Mouse (Mus musculus) layer of hippocampus, postnatal 36 days (tissue): Measurements from ENCODE around the gene Spata32. TPM values are rescaled to one million over a fixed set of nuclear protein-coding genes. Genes with fewer than 3 reads are reported as not detected.
"Not testable (repeated sequence)": the region's sequence is repeated elsewhere in the genome, so short reads cannot be mapped to it uniquely, and the experiment has no call there.

Experiments
- DNase-seq, 2 experiments: peaks; one replicate each; pipeline ENCODE4 v3.0.0; 2022
- total RNA-seq, 2 experiments: library from RNA; stranded (reverse); gene quantifications; 2 replicates each; pipeline ENCODE4 v1.2.3; 2021

Gene Spata32
- total RNA-seq, 2 experiments from 2014 or later, result 0.72 to 1.6 TPM

DNA sequence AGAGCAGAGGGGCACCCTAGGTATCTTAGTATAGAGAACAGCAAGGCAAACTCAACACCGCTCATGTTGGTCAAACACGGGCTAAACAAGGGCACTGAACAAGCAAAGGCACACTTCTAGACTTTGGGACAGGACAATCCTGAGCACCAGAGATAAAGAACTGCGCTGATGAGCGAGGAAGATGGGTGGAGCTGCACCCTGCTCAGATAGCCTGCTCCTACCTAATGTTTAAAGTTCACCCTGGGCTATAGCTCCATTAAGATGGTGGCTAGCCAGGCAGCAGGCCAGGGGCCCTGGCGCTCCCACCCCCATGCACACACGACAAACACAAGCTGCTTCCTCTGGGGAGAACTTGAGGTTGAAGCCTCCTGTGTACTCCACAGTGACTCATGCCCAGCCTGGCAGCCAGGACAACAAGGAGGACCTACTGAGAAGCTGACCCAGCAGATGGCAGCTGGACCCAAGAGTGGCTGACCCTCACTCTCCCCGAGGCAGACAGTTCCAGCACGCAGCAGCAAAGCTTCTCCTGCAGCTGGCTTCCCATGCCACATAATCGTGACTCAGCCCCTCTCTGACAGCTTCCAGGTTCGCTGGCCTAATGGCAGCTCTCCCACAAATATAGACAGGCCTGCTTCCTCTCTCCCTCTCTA, 28.0 kb upstream of the Spata32 start:
- DNase-seq, result peak; percentile 33 to 37

DNA sequence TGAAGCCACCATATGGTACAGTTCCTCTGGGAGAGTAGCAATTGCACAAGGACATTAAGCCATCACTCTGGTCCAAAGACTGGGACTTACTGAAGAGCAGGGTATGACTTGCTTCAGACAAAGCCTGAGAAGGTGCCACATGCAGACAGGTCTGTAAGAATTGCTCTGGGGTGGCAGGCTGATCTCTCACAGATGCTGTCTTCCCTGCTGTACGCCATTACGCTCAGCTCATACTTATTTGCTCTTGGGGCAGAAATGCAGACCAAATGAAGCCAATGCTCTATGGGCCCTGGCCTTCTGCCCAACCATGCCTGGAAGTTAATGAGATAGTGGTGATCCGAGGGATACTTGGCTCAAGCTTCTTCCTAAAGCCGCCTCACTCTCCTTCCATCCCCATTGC, 26.6 kb upstream of the Spata32 start:
- no peak for DNase-seq

DNA sequence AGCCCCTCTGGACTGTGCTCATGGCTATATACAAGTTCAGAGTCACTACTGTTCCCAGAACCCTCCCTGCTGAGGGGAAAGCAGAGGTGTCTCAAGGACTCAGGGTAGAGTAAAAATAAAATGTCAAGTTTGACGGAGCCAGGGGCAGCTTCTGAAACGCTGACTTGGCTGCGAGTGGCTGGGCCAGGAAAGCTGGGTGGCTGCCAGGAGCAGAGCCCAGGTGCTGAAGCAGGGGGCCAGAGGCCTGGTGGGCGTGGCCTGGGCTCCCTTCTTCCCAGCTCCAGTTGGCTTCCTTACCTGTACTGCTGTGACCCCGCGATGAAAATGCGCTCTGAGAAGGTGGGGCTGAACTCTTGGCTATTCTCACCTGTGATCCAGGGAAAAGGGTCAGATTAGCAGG, 22.5 kb upstream of the Spata32 start:
- DNase-seq, result no peak

- no peak for DNase-seq
These were observed 19.5 kb upstream of the Spata32 start for GRCm38 (mm10) chr11:103237757-103238156.

GRCm38 (mm10) chr11:103236903-103237302, 18.7 kb upstream of the Spata32 start:
- DNase-seq, result no peak

- DNase-seq, result no peak
These were observed 18.2 kb upstream of the Spata32 start for GRCm38 (mm10) chr11:103236431-103236830.

DNA sequence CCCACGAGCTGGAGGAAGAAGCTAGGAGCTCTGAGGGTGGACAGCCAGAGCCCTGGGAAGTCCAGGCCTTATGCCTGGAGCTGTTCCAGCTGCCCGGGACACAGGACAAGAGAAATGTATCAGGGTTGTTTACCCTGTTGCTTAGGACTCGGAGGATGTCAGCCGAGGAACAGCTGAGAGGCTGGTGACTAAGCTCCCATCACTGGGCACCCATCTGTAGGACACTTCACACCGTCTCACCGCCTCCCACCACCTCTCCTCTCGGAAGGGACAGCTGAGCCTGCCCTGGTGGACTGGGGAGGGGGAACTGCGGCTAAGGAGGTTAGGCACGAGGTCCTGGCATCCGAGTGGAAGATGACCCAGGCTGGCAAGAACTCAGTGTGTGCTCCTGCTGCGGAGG, 17.5 kb upstream of the Spata32 start:
- DNase-seq, result no peak

DNA sequence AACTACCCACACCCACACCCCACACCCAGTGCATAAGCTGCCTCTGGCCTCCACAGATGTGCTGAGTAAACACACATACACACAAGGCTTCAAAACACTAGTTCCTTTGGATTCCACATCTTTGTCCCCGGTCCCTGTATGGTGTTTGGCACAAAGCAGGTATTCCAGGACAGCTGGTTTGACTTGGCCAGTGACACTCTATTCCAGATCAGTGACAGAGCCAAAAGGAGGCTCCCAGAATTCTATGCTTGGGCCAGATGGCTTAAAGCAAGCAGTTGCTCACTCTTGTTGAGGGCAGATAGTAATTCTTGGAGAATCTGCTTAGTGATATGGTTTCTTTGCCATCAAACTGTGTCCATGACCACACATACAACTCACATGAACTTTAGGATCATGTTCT, 16.2 kb upstream of the Spata32 start:
- no peak for DNase-seq

GRCm38 (mm10) chr11:103232966-103233365, 14.7 kb upstream of the Spata32 start:
- peak; percentile 75 to 77 for DNase-seq

DNA sequence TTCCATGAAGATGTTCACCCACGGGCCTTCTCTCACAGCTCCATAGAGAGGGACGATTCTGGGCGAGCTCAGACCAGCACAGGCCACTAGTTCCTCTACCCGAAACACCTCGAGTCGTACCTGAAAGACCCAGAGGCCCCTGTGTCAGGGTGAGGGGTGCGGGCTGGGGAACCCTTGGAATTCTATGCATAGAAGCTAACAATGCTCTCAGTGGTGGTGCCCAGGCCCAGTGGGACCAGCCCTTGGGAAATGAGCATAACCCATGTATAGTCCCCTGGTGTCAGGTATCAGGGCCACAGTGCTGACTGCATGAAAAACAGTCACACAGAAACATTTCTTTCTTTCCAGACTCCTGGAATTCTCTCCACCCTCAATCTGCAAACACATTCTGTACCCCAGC, 13.1 kb upstream of the Spata32 start:
- DNase-seq, result no peak

DNA sequence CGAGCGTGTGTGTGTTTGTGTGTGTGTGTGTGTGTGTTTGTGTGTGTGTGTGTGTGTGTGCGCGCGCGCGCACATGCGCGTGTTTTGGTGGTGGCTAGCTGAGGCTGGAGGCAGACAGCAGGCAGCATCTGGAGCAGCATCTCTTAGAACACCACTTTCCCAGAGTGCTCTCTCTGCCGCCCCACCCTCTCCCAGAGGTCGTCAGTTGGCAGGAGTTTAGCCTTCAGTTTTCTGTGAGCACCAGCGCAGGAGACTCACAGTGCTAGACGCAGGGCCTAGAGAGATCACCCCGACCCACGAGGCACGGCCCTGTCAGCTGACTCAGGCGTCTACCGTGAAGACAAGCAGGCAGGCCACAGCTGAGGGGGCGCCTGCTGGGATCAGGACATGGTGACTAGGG, 12.4 kb upstream of the Spata32 start:
- no peak for DNase-seq

DNA sequence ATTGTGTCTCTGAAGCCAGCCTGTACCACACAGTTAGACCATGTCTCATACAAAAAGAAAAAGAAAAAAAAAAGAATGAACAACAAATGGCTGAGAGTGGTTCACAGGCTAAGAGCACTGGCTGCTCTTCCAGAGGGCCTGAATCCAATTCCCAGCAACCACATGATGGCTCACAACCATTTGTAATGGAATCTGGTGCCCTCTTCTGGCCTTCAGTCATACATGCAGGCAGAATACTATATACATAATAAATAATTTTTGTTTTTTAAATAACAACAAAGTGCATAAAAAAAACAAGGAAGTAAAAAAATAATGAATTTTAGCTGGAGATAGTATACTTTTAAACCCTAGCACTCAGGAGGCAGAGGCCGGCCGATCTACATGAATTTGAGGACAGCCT, 11.4 kb upstream of the Spata32 start:
- DNase-seq, result no peak

DNA sequence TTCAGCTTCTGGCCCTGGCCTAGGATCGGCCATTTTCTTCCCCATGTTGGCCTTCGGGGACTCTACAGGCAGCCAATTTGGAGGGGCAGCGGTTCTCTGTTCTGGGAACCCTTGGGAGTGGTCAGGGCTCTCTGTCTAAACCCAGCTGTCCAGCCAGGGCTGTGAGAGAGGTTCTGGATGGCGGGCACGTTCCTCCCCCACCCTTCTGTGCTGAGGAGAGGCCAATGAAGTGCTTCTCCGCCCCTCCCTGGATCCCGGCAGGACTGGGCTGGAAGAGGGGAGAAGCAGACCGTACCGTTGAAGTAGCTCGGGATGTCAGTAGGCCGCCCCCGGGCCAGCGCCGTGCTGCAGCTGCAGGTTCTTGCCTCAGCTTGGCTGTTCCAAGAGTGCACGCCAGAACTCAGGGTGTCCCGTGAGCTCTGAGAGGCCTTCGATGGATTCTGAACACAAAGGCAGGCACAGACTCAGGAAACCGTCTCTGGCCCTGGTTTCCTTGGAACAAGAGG, 5.8 kb upstream of the Spata32 start:
- no peak for DNase-seq

DNA sequence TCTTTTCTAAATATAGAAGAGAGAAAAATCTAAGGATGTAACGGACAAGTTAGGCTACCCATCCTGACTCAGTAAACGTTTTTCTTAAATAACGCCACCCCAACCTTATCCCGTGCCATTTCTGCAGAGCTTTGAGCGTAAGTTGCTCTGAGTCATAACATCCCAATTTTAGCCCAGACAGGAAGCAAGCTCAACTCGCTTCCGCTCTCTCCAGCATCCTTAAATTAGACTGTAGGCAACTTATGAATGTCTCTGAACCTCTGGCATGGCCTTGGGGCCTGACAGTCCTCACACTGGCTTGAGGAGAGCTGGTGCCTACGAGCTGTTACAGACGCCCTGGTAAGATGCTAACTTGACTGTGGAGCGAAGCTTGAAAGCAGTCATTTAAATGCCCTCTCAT, 5.2 kb upstream of the Spata32 start:
- DNase-seq, result no peak

DNA sequence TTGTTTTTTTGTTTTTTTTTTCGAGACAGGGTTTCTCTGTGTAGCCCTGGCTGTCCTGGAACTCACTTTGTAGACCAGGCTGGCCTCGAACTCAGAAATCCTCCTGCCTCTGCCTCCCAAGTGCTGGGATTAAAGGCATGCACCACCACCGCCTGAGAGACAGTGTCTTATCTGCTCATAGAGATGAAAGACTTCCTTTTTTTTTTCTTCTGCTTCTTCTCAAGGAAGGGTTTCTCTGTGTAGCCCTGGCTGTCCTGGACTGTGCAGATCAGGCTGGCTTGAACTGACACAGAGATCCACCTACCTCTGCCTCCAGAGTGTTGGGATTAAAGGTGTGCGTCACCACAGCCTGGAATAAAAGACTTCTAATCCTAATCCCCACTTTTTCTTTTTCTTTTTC, 4.5 kb upstream of the Spata32 start:
- DNase-seq, result not testable (repeated sequence)

- DNase-seq, result no peak
These were observed 3.2 kb upstream of the Spata32 start for GRCm38 (mm10) chr11:103221437-103221836.

DNA sequence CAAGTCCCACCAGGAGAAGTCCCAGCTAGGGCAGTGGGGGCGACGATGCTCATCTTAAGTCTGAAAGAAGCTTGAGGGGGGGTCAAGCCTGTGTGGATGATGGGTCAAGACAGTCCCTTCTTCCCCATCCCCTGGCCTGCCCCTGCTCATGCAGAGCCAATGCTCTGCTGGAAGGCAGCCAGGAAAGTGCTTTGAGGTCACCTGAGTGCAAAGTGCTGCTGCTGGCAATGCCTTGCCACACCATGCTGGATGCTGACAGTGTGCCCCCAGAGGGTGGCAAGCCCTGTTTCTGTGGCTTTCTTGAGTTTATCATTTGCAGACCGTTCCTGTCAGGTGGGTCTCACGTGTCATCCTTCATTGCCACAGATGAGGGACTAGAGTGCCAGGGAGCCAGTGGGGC, 1.8 kb upstream of the Spata32 start:
- DNase-seq, result no peak

GRCm38 (mm10) chr11:103219259-103219658, 1.0 kb upstream of the Spata32 start:
- DNase-seq, result no peak

GRCm38 (mm10) chr11:103218517-103218901, 277 bp upstream of the Spata32 start:
- DNase-seq, result no peak

- no peak for DNase-seq
These were observed 2.9 kb downstream of the Spata32 start for GRCm38 (mm10) chr11:103215355-103215754.

GRCm38 (mm10) chr11:103213712-103214111, 4.5 kb downstream of the Spata32 start:
- DNase-seq, result no peak

DNA sequence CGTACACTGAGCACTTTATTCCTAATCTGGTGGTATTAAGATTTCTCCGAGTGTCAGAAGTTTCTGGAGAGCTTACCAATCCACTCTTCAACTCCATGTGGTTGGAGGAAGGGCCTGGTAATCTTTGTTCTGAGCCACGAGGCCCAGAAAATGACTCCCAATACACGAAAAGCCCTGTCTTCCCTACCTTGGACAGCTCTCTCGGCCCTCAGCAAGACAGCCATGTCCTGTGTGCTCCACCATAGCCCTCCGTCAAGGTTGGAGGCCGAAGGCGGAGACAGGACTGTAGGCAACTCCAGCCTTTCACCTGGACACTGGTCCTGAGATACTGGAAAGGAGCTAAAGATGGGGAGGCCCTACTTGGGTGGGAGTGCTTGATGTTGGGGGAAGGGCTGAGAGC, 7.9 kb downstream of the Spata32 start:
- DNase-seq, result no peak

DNA sequence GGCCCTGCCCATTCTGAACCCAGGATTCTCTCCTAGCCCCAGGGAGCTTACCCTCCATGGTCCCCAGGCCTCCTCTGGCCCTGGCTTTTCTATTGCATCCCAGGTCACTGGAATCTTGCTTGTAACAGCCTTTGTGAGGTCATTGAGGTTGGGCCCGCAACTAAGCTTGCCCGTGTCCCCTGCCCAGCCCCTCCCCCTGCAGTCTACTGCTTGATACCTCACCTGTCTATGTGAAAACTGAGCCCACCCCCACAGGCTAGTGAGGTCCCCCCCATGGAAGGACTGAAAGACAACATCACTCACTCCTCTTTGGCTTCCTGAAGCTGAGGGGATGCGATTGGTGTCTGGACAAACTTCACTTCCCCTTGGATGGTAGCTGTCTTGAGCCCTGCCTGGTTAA, 9.8 kb downstream of the Spata32 start, which contains the start of gene 1700023F06Rik:
Gene 1700023F06Rik (minus strand): TSS at position 101 of the 400 bp plus-strand sequence.
- no peak for DNase-seq

DNA sequence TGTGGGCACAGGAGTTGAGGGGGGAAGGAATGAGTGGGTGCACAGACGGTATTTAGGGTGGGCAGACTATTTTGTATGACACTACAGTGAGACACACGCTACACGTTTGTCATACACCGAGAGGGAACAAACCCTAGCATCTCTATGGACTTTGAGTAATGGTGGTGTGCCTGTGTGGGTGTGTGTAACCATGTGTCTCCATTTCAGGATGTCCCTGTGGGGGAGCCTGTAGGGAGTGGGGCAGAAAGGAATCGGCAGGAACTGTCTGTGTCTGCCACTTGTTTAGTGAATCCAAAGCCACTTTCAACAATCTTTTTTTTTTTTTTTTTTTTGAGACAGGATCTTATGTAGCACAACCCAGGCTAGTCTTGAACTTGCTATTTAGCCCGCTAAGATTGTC, 12.0 kb downstream of the Spata32 start:
- peak in 1 of 2 experiments; percentile 47 for DNase-seq

GRCm38 (mm10) chr11:103202376-103202775, 15.9 kb downstream of the Spata32 start:
- no peak for DNase-seq
